Mouse (Mus musculus) adipose tissue, adult 10 weeks (tissue): ENCODE measurements around the gene Setd1b. TPM values are rescaled to one million over a fixed set of nuclear protein-coding genes. Genes with fewer than 3 reads are reported as not detected.

Source experiments
- polyA plus RNA-seq: library from polyadenylated mRNA; stranded (reverse); fragments of 350-450 nt; fragmentation: Illumina TruSeq; extraction: RNeasy Lipid Tissue Mini Kit (QIAGEN cat#74804); gene quantifications from one replicate; pipeline ENCODE4 v1.2.3, GENCODE M21; 2014; ENCODE audit warnings: low read depth, low replicate concordance

Setd1b gene
- 13.3 TPM for polyA plus RNA-seq

DNA sequence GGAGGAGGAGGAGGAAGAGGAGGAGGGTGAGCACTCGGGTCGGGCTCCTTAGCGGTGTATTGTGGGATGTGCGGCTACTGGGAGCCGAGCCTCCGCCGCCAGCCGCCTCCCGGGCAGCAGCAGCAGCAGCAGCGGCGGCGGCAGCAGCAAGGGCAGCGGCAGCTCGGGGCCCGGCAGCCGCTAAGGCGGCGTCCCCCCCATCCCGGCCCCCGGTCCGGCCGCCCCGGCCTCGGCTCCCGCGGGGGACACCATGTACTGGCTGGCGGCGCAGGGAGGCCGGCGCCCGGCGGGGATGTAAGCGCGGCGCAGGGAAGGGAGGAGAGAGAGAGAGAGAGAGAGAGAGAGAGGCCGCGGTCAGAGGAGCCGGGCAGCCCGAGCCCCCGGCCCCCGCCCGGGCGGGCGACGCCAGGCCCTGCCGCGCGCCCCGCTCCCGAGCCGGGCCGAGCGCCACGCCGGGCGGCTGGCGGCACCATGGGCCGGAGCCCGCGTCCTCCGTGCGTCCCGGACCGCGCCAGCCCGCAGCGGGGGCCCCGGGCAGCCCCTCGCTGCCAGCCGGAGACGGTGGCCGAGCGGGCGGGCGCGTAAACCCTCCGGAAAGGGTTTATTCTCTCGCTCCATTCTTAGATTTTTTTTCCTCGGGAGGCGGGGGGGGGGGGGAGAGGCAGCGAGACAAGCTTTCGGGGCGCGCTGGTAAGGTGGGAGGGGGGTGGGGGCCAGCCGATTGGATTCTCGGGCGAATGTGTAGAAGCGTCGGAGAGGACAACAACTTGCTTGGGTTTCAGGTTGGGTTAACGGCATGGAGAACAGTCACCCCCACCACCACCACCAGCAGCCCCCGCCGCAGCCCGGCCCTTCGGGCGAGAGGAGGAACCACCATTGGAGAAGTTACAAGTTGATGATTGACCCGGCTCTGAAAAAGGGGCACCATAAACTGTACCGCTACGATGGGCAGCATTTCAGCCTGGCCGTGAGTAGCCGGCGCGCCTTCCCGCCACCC lies at the start of gene Setd1b:
TSS of gene Setd1b (plus strand) at position 33 of the 997 bp plus-strand sequence.

DNA sequence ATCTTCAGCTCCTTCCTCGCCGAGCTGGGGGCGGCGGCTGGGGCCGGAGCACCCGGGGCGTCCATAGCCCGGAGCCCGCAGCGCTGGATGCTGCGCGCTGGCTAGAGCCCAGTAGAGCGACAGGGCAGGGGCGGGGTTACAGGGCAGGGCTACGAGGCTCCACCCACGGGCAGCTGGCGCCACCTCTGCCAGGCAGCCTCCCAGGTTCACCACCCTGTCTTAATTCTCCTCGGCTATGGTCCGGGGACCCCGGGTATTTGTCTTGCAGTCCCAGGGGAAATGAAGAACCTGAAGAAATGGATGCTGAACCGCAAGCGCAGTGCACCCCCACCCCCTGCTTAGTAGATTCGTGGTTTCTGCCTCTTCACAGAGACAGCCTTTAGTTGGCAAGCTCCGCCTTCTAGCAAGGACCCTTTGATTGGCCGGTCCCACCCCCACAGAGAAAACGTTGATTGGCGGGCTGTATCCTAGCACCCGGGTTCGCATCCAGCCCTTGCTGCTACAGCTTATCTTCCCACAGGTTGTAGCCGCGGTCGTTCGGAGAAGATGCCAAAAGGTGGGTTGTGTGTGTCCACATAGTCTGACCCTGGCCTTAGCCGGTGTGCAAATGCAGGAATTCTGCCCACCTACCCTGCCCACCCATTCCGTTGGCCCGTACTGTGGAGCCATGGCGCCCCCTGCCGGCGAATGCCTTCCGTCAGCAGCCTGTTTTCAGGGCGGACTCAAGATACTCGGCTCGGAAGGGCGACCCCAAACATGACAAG lies 9.5 kb upstream of the Setd1b start, which contains the start of gene Rhof:
TSS of gene Rhof (minus strand) at position 385 of the 764 bp plus-strand sequence.

DNA sequence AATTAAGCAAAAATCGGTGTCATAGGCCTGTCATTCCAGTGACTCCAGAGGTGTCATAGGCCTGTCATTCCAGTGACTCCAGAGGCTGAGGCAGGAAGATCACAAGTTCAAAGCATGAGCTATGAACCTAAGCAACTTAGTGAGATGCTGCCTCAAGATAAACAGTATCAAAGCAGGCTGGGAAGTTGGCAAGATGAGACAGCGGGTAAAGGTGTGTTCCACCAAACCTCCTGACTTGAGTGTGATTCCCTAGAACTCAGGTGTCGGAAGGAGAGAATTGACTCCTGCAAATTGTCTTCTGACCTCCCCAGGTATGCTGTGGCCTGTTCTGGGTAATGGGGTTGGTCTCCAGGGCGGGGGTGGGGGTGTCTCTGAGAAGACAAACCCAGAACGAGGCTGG lies 27.3 kb downstream of the Setd1b start, which contains the start of gene Psmd9:
TSS of gene Psmd9 (plus strand) at position 130 of the 400 bp plus-strand sequence.

DNA sequence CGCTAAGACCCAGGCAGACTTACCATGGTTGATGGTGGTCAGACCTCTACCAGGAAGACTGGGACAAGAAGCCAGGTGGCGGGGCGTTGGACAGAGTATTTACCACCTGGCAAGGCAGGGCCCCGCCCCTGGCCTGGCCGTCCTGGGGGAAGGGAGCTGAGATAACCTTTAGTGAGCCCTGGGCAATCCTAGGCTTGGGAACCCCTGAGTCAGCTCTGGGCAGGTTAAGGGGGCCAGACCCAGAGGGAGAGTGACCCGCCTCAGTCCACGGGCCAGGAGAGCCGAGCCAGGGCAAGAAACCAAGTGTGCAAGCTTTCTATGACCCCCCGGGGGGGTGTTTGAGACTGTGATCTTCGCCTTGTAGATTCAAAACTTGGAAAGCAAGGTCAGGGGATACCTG lies 40.7 kb downstream of the Setd1b start, which contains the start of gene Hpd:
TSS of gene Hpd (minus strand) at position 77 of the 400 bp plus-strand sequence.

Other genes with a start within 250 kb of the Setd1b start
- gene Kdm2b, start 152.4 kb upstream of the Setd1b start, polyA plus RNA-seq, result 17.7 TPM
- gene Orai1, start 127.1 kb upstream of the Setd1b start, polyA plus RNA-seq, result 14.2 TPM
- 17.7 TPM for gene Morn3, start 95.2 kb upstream of the Setd1b start, polyA plus RNA-seq
- 44.1 TPM for gene Tmem120b, start 73.8 kb upstream of the Setd1b start, polyA plus RNA-seq
- 1.2 TPM for gene Rhof, start 9.5 kb upstream of the Setd1b start, polyA plus RNA-seq
- 23.2 TPM for gene Psmd9, start 27.2 kb downstream of the Setd1b start, polyA plus RNA-seq
- gene Hpd, start 40.5 kb downstream of the Setd1b start, polyA plus RNA-seq, result 0.73 TPM
- 5.4 TPM for gene Wdr66, start 109.9 kb downstream of the Setd1b start, polyA plus RNA-seq
- 19.9 TPM for gene Bcl7a, start 201.6 kb downstream of the Setd1b start, polyA plus RNA-seq